Mouse (Mus musculus): ENCODE data around the gene Pphln1.

DNA sequence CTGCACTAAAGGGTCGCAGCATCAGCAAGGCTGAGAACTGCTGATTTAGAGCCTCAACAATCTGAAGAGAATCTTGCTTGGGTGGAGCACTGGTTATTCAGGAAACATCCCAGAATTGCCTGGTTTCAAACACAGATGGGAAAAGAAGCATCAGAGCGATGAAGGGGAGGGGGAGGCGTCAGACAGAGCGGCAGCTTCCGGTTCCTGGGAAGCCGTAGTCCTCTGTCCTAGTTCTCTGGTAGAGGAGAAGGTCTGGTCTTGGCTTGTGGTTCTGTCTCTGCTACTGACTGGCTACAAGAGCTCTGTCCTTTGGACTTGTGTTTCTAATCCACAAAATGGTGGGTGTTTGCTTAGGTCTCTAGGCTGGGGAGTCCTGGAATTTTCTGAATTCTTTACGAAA is 139.6 kb downstream of the Pphln1 start:
- no peak for TF ChIP-seq EP300 (IDR thresholded peaks at IDR 0.05)
- no peak for TF ChIP-seq CTCF (IDR thresholded peaks at IDR 0.05)
